Mouse (Mus musculus) heart, postnatal 0 days (tissue): ENCODE results near the gene Spag9. TPM values are rescaled to one million over a fixed set of nuclear protein-coding genes. Genes with fewer than 3 reads are reported as not detected.
A peak's percentile ranks its signal among the peaks of the same experiment; 100 is the strongest.

Experiments used
- ATAC-seq: fragments of 200-750 bp; cut with Nextera tagmentation; 2 replicates; pipeline ENCODE4 v1.8.0; 2017; ENCODE audit warnings: low read depth, moderate number of reproducible peaks, moderate library complexity; ENCODE audit not compliant: insufficient read depth
- DNase-seq: peaks from one replicate; pipeline ENCODE4 v3.0.0-alpha.2; 2016; ENCODE audit warnings: low spot score
- H3K27ac ChIP-seq: fragments of 300-500 bp; sonication (generic); 2 replicates; pipeline ENCODE4 v1.5.1; 2014; ENCODE audit warnings: low read depth, mild to moderate bottlenecking
- H3K27me3 ChIP-seq: fragments of 300-500 bp; sonication (generic); 2 replicates; pipeline ENCODE4 v1.6.1; 2014; ENCODE audit warnings: low read length, mixed read lengths; ENCODE audit not compliant: control insufficient read depth, insufficient read depth
- H3K36me3 ChIP-seq: fragments of 300-500 bp; sonication (generic); replicated peaks from 2 replicates; pipeline ENCODE4 v1.6.1; 2014; ENCODE audit warnings: low read length, mixed read lengths; ENCODE audit not compliant: control insufficient read depth, insufficient read depth
- H3K4me1 ChIP-seq: fragments of 300-500 bp; sonication (generic); 2 replicates; pipeline ENCODE4 v1.6.1; 2014; ENCODE audit warnings: antibody characterized with exemption; ENCODE audit not compliant: control insufficient read depth, insufficient read depth
- H3K4me2 ChIP-seq: fragments of 300-500 bp; sonication (generic); 2 replicates; pipeline ENCODE4 v1.6.1; 2014; ENCODE audit warnings: low read depth, mild to moderate bottlenecking, low read length, moderate library complexity
- H3K4me3 ChIP-seq: fragments of 300-500 bp; sonication (generic); 2 replicates; pipeline ENCODE4 v1.5.1; 2014; ENCODE audit warnings: low read depth, low read length
- H3K9ac ChIP-seq: fragments of 300-500 bp; sonication (generic); replicated peaks from 2 replicates; pipeline ENCODE4 v1.6.1; 2014; ENCODE audit warnings: low read depth, low read length, mixed read lengths
- H3K9me3 ChIP-seq: fragments of 300-500 bp; sonication (generic); replicated peaks from 2 replicates; pipeline ENCODE4 v1.6.1; 2016; ENCODE audit warnings: low read length; ENCODE audit not compliant: control insufficient read depth
- CTCF ChIP-seq: IDR thresholded peaks from 2 replicates; pipeline ENCODE4 v1.5.1; 2016; ENCODE audit warnings: antibody characterized with exemption, control low read depth, low read depth
- EP300 ChIP-seq: IDR thresholded peaks from 2 replicates; pipeline ENCODE4 v1.6.1; 2016; ENCODE audit warnings: antibody characterized with exemption, low read depth
- WGBS: fragments of 180-500 bp; shearing (Covaris S2); extraction: QIAGEN DNeasy Blood & Tissue Kit; methylation state at CpG from one replicate; pipeline ENCODE4 v1.1.7; 2014; 5-methylcytosine and 5-hydroxymethylcytosine counted together
- polyA plus RNA-seq: library from polyadenylated mRNA; unstranded; fragments of >200 nt; fragmentation: Nextera tagmentation; extraction: Ambion mirVana; gene quantifications from 2 replicates; pipeline ENCODE4 v1.2.1, GENCODE M21; 2015
- total RNA-seq: library from RNA; depleted of rRNA; stranded (reverse); fragments of >200 nt; gene quantifications from 2 replicates; pipeline ENCODE4 v1.2.3, GENCODE M21; 2014; ENCODE audit warnings: low replicate concordance

Spag9 gene
- total and polyA plus RNA-seq, 2 experiments from 2014 or later: 40.0 to 47.8 TPM

DNA sequence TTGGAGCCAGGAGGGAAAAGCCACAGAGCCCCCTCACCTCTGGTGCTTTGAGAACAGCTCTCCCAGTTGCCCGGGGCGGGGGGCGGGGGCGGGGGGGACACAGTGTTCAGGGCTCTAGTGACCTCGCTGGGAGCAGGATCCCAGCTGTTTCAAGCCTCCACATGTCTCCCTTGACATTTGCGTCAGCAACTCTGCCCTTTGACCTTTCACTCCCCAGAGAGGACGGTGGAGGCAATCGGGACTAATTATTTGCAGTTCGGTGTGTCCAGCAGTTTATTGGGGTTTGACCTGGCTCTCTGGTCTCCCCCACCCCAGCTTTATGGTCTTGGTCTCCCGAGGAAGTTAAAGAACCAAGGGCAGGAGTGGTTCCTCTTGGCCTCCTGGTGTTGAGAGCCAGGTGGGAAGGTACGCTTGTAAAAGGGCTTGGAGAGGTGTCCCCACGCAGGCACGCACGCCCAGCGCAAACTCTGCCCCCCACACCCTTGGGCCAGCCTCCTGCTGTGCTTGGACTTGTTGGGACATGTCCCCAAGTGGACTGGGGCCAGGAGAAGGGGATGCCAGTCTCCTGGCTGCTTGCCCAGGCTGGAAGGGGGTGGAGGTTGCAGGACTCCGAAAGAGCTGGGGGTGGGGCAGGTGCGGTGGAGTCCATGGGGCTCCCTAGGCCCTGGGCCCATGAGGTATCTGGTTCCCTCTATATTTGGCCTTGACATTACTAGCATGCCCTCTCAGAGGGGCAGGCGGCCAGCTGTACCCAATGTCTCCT lies 138.4 kb downstream of the Spag9 start:
- DNase-seq: peak; percentile 92
- H3K4me1 ChIP-seq: peaks cover 44% of the 10 kb centered on the region
- peak overlapping the region; percentile 96 for H3K27ac ChIP-seq
- H3K9ac ChIP-seq: peak overlapping the region; percentile 24; the same call in 1 of the 2 replicates
- no peaks in the 10 kb centered on the region for H3K27me3 ChIP-seq
- H3K4me2 ChIP-seq: peak overlapping the region; percentile 29
- peak; percentile 78 for ATAC-seq
- 24% methylated on average over 18 of the region's 18 CpGs for WGBS
- H3K9me3 ChIP-seq: no peaks in the 10 kb centered on the region
- H3K4me3 ChIP-seq: no peak overlapping the region
- no peaks in the 10 kb centered on the region for H3K36me3 ChIP-seq
- no peak for TF ChIP-seq CTCF
- peak; percentile 88 for TF ChIP-seq EP300

DNA sequence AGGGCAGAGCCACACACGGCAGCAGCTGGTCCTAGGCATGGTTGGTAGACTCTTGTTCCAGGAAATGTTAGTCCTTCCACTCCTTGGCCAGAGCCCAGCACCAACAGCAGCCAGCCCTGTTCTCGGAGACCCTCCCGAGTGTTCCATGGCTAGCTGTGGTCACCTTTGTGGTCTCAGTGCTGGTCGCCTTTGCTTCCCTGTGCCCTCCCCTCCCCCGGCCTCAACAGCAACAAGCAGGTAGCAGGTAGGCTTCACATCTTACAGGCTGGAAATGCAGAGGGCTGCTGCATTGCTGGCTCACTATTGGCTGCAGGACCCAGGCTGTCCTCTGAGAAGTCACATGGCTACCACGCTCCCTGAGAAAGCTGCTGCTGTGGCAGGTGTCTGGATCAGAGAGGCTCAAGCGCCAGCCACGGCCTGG lies 139.7 kb downstream of the Spag9 start:
- Histone ChIP-seq H3K27me3 (no peaks in the 10 kb centered on the region), H3K9ac (no peak overlapping the region), H3K36me3 (no peaks in the 10 kb centered on the region), H3K9me3 (no peaks in the 10 kb centered on the region), H3K4me1 (peaks cover 44% of the 10 kb centered on the region), H3K27ac (peak overlapping the region; percentile 96), H3K4me3 (no peak overlapping the region), H3K4me2 (no peak overlapping the region)
- TF ChIP-seq EP300 (no peak), CTCF (no peak)
- ATAC-seq (no peak), DNase-seq (no peak)
- WGBS: 51% methylated on average over 8 of the region's 8 CpGs

DNA sequence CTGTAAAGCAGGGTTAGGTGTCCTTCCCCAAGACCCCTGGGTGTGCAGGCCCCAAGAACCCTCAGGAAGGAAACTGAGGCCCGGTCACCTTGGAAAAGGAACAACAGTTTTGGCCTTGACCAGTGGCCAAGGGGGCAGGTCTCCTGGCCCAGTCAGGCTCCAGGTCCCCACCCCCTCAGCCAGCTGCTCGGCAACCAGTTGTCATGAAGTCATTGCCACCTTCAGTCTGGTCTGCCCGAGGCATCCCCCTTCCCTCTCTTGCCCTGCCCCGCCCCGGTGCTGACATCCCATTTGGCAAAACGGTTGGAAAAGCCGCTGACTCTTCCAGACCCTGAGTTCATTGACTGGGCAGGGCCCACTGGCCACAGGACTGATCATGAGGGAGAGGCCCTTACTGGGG lies 140.8 kb downstream of the Spag9 start:
- Histone ChIP-seq H3K4me2 (no peak overlapping the region), H3K27me3 (no peaks in the 10 kb centered on the region), H3K9ac (no peak overlapping the region), H3K27ac (peak overlapping the region; percentile 96), H3K4me1 (peaks cover 44% of the 10 kb centered on the region), H3K36me3 (no peaks in the 10 kb centered on the region), H3K9me3 (no peaks in the 10 kb centered on the region), H3K4me3 (no peak overlapping the region)
- TF ChIP-seq CTCF (no peak), EP300 (no peak)
- DNase-seq: no peak
- ATAC-seq: no peak
- 50% methylated on average over 7 of the region's 7 CpGs for WGBS

DNA sequence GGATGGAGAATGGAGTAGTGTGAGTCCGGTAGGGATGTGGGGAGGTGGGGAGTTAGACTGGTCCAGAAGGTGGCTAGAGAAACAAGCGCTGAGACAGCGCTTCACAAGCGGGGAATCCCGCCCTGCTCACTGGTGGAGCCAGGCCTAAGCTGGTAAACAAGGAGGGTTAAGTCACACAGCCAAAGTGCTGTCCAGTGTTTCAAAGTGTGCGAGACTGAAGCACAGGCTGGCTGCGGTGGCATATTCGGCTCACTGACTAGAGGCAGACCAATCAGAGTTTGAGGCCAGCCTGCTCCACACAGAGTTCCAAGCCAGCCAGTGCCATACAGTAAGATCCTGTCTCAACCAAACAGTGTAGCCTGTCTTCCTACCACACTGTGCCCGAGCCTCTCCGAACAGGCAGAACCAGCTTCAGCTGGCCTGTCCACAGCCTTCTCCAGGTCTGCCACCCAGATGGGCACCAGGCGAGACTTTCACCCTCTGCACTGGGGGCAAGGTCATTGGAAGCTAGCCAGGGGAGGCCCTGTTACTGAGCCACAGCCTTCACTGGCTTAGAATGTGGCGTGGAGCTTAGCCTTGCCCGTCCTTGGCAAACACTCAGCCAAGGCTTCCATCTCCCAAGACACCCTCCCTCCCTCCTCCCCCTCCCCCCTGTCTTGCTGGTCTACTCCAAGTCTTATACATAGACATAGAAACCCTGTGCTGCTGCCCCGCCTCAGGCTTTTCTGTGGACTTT lies 141.6 kb downstream of the Spag9 start:
- H3K4me2 ChIP-seq: no peak overlapping the region
- no peaks in the 10 kb centered on the region for H3K27me3 ChIP-seq
- peak overlapping the region; percentile 96 for H3K27ac ChIP-seq
- no peaks in the 10 kb centered on the region for H3K36me3 ChIP-seq
- H3K4me1 ChIP-seq: peaks cover 44% of the 10 kb centered on the region
- no peak for TF ChIP-seq EP300
- no peak for TF ChIP-seq CTCF
- H3K4me3 ChIP-seq: no peak overlapping the region
- H3K9ac ChIP-seq: peak overlapping the region; percentile 23; the same call in 1 of the 2 replicates
- 74% methylated on average over 14 of the region's 14 CpGs for WGBS
- DNase-seq (no peak), ATAC-seq (no peak)
- no peaks in the 10 kb centered on the region for H3K9me3 ChIP-seq

DNA sequence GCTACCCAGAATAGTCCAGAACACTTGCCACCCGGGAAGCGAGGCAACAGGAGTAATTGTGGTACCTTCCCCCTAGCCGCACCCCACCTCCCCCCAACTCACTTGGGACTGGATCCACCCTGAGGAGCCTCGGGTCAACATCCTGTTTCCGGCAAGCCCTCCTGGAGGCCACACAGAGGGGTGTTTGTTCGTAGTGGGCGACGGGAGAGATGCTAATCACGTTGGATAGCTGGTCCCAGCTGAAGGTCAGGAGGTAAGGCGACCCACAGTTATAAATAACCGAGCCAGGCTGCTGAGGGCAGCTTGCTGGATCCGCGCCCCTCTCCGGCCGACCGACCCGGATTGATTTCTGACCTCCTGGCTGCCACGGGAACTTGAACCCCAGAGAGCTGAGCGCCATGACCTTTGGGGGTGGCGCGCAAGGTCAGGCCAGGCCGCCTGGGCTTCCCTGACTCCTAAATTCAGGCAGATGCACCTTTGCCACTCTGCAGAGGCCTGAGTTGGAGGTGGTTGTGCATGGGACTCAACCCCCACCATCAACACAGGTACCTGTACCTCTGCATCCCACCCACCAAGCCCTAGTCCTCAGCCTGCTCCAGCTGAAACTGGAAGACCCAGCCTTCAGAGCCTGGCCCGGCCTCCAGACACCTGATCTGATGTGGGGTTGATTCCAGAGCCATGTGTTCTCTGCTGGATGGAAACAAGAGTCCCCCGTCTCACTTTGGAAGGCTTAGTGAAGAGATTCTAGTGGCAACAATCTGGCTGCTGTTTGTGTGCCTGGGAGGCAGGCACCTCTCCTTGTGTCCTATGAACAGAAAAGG lies 142.7 kb downstream of the Spag9 start:
- Histone ChIP-seq H3K4me2 (peak overlapping the region; percentile 37; the same call in 1 of the 2 replicates), H3K9ac (no peak overlapping the region), H3K27me3 (no peaks in the 10 kb centered on the region), H3K9me3 (no peaks in the 10 kb centered on the region), H3K4me1 (peaks cover 44% of the 10 kb centered on the region), H3K36me3 (no peaks in the 10 kb centered on the region), H3K27ac (peak overlapping the region; percentile 96), H3K4me3 (no peak overlapping the region)
- DNase-seq (no peak), ATAC-seq (no peak)
- no peak for TF ChIP-seq EP300
- no peak for TF ChIP-seq CTCF
- 29% methylated on average over 24 of the region's 24 CpGs for WGBS
